Mouse (Mus musculus) kidney, adult 2 months (tissue): Measurements from ENCODE around the gene 2810459M11Rik.

Experiments
- CTCF ChIP-seq: fragments of 200-500 bp; conservative IDR thresholded peaks from 2 replicates; pipeline ENCODE4 v1.5.1; 2011; ENCODE audit warnings: low read depth, mild to moderate bottlenecking, control low read depth, low read length, moderate library complexity, mixed read lengths; ENCODE audit not compliant: insufficient read depth, insufficient read length
- POLR2A ChIP-seq: fragments of 200-500 bp; IDR thresholded peaks from one replicate; pipeline ENCODE4 v1.6.1; 2011; ENCODE audit warnings: low read depth, low read length, control low read depth

- TF ChIP-seq CTCF = peak; percentile 87
- TF ChIP-seq POLR2A = peak; percentile 33
Observed at GRCm38 (mm10) chr1:86064271-86064991, 18.8 kb downstream of the 2810459M11Rik start, which contains the start of gene Psmd1.
